Mouse (Mus musculus) adrenal gland, adult 18-20 months (tissue): ENCODE results near the gene Ppp2r2d. TPM values are rescaled to one million over a fixed set of nuclear protein-coding genes. Genes with fewer than 3 reads are reported as not detected.
A peak's percentile ranks its signal among the peaks of the same experiment; 100 is the strongest.

Experiments
- DNase-seq, 2 experiments: peaks; one replicate each; pipeline ENCODE4 v3.0.0; 2021 to 2022; ENCODE audit warnings: low spot score in 2 of 2
- long read RNA-seq, 2 experiments: library from polyadenylated mRNA; stranded (forward); transcript quantifications; one replicate each; pipeline ENCODE4 v2.0.0; 2021
- total RNA-seq, 2 experiments: library from RNA; stranded (reverse); gene quantifications; 1 replicate in 1 of 2; 2 replicates in 1 of 2; pipeline ENCODE4 v1.2.3; 2021

Gene Ppp2r2d
- total RNA-seq, result 10 to 100 TPM; 75.1 to 76.9 TPM
- long read RNA-seq, experiment 1, transcript Ppp2r2d-207 (8 exons, 1,938 nt), result minor isoform, 5 of 48 reads
- long read RNA-seq, experiment 1, transcript Ppp2r2d-201 (9 exons, 2,081 nt), result major isoform, 32 of 48 reads
- long read RNA-seq, experiment 1, partial matches to known transcripts, result 3 of 48 reads
- long read RNA-seq, experiment 1, other reads (novel, unspliced or antisense), result 8 of 48 reads
- long read RNA-seq, experiment 2, transcript Ppp2r2d-201 (9 exons, 2,081 nt), result major isoform, 64 of 116 reads
- long read RNA-seq, experiment 2, transcript Ppp2r2d-207 (8 exons, 1,938 nt), result minor isoform, 12 of 116 reads
- long read RNA-seq, experiment 2, partial matches to known transcripts, result 17 of 116 reads
- long read RNA-seq, experiment 2, other reads (novel, unspliced or antisense), result 23 of 116 reads

DNA sequence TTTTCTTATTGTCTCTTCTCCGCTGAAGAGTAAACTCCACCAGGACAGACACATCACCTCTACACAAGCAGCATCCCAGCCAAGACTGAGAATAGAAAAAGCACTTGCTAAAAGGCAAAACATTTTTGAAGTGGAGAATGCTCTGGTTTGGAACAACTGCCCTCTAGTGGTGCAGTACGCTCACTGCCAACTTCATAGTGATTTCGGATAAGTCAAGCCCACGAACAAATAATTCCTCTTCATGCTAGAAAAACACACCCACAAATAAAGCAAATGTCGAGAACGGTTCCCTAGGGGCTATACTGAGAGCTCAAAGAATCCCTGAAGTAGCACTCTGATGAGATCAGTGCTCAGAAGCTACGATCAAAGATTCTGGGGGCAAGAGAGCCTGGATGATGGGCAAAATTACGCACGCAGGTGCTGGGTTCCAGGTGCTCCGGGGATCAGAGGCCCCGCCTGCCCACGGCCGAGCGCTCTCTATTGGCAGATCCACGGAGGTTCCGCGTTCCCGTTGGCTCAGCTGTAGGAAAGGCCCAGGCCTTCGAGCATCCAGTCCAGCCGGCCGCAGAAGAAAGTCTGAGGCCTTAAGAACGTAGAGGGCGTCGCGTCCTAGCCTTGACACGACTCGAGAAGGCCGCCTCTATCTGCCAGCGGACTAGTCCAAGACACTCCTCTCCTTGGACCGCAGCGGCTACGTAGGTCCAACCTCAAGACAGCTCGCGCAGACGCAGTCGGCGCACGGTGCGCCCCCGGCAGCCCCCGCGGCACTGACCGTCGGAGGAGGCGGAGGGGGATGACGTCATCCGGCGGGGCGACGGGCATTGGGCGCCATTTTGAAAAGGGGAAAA is at the start of gene Ppp2r2d, which contains the start of gene Mapk1ip1:
Gene Ppp2r2d (plus strand): TSS at position 536 of the 848 bp plus-strand sequence.
Gene Mapk1ip1 (minus strand): TSS at position 730 of the 848 bp plus-strand sequence.
- DNase-seq, result peak; percentile 96 to 98

DNA sequence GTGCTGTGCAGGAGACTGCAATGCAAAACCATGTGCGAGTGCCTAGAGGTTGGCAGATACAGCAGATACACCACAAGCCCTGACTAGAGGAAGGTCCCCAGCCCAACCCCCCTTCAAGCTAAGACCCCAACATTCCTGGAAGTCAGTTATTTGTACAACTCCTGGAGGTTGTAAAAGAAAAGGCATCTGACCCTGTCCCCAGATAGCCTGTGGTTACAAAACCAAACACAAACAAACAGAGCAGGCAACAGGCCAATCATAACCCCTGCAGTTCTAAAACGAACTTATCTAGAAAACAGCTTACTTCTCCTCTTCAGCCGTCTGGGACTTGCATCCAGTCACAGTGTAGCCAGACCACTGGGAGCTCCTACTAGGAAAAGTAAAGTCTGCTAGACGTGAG is 42.5 kb upstream of the Ppp2r2d start:
- no peak for DNase-seq

DNA sequence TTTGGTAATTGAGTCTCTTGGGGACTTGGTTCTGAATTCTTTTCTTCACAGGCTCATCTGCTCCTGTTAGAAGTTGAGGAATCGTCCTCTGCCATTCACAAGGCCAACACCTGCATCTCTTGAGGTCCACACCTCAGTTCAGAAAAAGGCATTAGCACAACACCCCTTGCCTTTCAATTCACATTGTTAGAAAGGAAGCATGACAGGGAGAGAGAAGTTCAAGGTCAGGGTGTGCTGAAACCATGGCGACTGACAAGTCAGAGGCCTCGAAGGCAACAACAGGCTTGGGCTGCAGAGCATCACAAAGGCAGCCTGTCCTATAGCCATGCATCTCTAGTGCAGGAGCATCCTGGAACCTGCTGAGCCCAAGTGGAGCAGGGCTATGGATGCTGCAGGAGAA is 38.7 kb upstream of the Ppp2r2d start:
- no peak for DNase-seq

DNA sequence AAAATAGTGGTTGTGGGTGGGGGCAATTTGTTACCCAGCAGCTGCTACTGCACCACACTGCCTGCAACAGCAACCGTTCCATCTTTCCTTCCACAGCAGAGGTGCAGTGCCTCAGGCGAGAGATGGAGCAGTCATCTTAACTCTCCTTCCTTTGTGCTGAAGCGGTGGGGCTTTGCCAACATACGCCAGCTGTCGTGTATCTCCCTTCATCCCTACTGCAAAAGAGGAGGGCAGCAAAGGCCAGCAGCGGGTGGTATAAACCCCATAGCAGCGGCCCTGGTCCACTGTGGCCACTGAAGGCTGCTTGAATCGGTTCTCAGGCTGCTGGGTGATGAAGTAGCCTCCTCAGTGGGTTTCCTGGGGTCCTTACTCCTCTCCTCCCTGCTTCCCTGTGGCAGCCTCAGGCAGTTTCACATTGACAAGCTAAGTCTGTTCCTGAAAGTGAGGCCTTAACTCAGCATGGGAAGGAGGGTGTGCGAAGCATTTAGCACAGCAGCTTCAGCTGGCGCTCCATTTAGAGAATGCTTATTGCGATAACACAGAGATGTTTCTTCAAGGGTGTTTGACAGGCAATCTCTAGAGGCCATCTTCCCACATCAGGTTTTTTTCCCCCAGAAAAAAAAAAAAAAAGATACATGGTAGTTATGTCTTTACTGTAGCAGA is 32.5 kb upstream of the Ppp2r2d start:
- DNase-seq, result no peak

DNA sequence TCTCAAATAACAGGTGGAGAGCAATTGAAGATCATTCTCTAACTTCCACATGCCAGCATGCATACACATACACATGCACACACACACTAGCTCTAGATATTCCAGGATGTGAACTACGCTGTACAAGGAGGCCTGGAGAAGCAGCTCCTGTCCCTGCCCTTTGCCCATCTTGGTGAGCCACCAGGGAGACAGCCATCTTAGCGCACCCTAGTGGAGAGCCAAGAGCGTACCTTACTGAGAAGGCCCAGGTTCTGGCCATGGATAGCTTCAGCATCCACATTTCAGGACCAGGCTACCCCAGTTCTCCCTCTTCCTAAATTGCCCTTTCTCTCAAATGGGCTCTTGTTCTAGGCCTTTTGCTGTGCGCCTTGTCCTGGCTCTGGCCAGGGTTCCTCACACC is 27.6 kb upstream of the Ppp2r2d start:
- DNase-seq, result no peak

DNA sequence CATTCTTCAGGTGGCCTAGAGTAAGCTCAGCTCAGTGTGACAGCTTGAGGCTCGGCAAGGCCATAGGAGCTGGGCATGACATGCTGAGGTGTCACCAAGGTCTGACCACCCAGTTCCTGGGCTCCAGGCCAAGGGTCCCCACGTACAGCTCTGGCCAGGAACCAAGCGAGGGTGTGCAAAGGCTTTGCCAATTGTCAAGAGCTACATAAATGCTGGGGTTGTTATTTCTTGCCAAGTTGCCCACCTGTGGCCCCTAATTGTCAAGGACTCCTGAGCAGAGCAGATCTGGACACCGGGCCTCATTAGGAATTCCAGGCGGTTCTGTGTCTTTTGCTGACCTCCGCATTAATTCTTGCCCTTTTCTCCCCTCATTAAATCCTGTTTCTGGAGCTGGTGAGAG is 21.5 kb upstream of the Ppp2r2d start:
- DNase-seq, result no peak

DNA sequence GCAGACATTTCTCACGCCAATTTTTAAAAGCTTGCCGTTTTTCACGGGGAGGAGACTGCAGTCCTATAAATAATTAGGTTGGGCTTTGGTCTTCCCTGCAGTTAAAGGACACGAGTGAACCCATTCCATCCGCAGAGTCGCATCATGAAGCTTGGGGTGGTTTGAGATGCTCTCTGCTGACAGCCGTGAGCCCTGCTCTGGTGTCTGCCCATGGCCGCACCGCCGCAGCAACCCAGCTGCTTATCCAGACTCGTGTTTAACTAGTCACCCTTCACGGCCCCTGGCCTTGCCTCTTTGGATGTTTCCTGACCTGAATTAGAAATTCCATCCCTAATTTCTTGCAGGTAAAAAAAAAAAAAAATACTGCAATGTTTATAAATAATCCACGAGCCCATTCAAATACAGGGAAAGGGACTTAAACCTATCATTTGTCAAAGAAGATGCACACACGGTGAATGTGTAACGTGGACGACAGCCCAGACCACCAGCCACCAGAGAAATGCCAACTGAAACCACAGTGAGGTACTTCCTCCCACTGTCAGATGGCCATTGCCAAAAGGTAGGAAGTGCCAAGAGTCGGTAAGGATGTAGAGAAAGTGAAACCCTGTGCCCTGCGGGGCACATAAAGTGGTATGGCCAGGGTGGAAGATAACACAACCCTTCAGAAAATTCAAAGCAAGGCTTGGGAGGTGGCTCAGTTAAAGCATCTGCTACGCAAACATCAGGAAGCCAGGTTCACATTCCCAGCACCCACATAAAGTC is 20.7 kb upstream of the Ppp2r2d start:
- no peak for DNase-seq

DNA sequence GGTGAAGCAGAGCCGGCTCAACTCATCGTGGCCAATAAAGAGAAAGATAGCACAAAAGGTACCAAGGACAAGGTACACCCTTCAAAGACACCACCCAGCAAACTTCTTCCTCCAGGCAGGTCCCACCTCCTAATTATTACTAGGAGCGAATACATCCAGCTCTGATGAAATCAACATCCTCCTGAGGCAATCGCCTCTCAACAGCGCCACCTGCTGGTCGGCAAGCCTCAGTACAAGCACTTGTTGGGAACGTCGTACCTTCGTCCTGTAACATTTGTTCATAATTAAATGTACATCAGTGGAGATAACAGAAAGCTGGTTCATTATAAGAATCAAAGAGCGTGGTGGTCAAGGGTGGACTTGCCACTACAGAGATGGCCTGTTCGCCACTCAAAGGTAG is 18.1 kb upstream of the Ppp2r2d start:
- DNase-seq, result peak; percentile 62 to 74

DNA sequence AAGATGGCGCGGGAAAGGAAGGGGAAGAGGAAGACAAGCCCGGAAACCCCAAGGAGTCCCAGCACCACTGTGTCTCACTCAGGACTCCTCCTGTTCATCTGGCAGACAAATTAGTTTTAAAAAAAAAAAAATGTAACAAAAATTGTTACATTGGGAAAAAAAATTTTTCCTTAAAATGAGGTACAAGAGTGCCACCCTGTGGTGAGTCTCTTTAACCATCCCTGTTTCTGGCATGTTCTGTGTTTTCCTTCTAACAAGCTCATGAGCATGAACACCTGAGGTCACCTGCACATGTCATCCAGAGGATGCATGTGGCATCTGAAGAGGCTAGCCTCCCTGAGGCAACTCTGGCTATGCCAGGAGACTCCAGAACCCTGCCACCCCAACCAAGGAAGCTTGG is 10.9 kb upstream of the Ppp2r2d start:
- no peak for DNase-seq

DNA sequence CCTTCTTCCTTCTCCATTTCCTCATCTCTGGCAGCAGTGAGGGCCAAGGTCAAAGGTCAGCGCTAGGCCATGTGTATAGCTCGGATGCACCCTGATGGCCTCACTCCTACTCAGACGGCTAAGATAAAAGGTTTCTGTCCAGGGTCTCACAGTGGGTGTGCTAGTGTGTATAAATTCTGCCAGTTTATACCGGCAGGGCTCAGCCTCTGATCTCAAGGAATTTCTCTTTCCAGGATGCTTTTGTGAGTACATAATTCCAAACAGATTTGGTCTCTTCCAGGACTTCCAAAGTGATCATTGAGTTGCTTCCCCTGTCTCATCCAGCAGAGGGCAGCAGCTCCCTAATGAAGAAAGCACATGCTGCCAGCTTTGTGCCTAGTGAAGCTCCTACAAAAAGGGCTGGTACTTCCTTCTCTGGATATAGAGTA is 5.3 kb upstream of the Ppp2r2d start:
- peak; percentile 75 to 84 for DNase-seq

DNA sequence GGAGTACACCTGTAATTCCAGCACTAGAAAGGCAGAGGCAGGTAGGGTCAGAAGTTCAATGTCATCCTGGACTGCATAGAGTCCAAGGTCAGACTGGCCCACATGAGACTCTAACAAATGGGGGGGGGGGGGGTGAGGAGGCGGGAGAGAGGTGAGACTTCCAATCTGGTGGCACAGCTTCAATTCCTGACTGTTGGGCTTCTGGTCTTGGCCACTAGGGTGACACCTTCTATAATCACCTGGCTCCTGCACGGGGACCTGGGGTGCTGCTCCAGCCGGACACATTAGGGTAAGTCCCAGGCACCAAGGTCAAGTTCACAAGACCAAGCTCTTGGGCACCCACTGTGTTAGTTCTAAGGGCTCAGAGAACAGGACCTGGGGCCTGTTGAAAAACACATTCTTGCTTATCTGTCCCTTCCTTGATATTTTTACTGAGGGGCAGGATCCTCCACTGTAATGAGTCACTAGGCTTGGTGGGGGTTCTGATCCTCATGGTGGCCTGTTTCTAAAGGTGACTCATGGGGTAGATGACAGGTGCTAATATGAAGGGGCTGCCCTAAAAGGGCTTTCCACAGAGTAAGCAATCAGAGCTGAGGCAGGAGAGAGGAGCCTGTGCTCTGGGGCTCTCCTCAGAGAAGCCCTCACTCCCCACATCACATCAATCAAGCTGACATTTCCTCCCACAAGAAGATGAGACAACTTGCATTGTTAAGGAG is 4.3 kb upstream of the Ppp2r2d start:
- no peak for DNase-seq

DNA sequence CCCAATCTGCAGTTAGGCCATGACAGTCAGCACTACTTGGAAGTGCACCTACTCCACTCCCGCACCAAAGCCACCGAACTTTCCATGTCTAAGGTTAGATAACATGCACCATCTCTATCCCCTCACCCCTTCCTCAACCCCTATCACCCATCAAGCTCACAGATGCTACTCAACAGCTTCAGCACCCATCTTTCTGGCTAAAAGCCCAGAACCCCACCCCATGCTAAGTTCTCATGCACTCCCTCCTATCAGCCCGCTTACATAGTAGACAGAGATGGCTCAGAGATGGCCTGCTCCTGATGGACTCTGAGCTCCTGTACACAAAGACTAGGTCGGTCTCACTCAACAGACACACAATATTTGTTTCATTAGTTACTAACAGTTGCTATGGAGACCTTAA is 2.5 kb upstream of the Ppp2r2d start:
- DNase-seq, result no peak

DNA sequence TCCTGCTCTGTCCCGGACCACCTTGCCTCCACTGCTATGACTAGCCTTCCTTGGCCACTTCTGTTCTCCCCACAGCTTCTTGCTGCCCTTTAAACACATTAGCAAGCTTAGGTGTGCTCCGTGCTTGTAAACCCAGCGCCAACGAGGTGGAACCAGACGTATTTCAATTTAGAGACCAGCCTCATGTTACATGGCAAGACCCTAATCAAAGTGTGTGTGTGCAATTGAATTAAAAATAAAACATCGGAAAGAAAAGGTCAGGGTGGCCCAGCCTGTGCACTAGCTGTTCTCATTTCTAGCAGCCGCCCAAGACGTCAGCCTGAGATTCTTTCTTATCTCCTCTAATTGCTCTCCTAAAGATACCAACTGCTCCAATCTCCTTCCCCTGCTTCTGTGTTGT is 768 bp upstream of the Ppp2r2d start:
- no peak for DNase-seq

DNA sequence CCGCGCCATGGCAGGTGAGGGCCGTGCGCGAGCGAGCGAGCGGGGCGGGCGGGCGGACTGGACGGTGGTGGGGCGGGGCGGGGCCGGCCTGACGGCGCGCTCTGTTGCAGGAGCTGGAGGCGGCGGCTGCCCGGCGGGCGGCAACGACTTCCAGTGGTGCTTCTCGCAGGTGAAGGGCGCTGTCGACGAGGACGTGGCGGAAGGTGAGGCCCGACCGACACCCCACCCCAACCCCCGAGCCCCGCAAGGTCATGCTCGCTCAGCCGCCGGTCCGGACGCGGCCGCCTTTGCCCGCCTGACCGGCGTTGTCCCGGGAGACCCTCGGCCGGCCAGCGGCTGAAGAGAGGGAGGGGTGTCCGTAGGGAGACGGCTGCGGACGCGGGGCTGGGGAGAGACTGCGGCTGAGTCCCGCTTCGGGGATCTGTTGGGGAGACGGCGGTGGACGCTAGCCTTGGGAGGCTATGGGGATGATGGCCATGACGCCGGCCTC is 668 bp downstream of the Ppp2r2d start:
- no peak for DNase-seq

DNA sequence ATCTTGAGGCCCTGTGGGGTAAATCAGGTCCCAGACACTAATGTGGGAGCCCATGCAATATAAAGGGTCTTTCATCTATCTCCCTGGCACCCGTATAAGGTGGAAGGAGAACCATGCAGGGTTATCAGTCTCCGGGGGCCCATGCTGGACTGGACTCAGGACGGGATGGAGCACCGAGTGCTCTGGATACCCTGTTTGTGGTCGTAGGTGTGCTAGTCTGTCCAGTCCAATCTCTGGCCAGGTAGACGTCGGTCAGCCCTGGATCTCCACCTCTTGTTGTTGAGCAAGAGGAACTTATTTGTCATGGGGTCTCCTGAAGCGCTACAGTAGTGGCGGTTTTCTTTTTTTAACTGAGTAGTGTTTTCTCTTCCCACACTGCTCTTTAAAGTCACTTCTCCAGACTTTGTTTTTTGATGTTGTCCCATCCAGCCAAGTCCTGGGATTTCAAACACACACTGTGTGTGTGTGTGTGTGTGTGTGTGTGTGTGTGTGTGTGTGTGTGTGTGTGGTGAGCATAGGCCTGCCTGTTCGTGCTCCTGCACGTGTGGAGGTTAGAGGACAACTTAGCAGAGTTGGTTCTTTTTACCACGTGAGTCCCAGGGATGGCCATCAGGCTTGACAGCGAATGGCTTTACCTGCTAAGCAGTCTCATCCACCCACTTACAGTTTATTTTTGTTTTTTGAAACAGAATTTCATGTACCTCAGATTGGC is 1.6 kb downstream of the Ppp2r2d start:
- no peak for DNase-seq

DNA sequence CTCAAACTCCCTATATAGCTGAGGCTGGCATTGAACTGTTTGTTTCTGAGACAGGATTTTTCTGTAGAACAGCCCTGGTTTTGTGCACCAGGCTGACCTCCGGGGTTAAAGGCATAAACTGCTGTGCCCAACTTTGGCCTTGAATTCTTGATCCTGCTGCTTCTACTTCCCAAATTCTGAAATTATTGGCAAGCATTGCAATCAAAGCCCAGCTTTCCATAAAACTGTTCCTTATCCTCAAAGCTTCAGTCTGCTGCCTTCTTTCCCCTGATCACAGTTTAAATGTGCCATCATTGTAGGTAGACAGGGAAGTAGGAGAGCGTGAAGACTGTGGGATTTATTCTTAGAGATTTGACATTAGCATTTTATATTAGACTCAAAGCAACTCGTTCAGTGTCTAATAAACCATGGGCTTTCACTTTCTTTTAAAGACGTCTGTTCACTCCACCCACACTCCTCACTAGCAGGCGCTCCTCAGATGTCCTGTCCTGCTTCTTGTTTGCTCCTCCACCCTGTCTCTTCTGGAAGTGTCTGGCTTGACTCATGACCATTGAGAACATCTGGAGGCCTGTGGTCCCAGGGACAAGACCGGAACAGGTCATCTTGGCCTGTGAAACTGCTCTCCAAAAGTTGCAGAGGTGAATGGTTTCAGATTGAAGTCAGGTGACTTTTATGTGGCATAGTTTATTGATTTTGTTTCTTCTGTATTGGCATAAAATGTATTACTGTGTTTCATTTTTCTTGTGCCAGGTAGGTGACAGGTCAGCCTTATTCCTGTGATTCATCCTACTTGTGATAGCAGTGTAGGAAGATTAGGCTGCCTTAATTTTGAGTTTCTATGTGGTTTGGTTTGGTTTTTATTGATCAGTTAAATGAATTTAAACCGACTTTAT is 2.4 kb downstream of the Ppp2r2d start:
- no peak for DNase-seq

DNA sequence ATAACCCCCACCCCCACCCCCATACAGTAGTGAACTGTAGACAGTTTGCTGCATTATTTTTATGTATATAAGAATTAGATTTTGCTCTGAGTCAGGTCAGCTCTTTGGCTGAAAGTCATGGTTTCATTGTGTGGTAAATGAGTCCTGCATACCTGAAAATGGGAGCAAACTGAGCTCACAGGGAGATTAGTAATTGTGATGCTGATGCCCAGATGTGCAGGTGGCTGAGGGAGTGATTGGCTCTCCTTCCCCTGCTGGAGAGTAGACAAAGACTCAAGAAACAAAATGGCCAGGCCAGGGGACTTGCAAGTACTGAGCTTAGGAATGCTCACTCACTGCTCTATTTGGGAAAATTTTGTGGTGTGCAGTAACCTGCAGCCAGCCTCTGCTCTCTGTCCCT is 4.2 kb downstream of the Ppp2r2d start:
- DNase-seq, result no peak

DNA sequence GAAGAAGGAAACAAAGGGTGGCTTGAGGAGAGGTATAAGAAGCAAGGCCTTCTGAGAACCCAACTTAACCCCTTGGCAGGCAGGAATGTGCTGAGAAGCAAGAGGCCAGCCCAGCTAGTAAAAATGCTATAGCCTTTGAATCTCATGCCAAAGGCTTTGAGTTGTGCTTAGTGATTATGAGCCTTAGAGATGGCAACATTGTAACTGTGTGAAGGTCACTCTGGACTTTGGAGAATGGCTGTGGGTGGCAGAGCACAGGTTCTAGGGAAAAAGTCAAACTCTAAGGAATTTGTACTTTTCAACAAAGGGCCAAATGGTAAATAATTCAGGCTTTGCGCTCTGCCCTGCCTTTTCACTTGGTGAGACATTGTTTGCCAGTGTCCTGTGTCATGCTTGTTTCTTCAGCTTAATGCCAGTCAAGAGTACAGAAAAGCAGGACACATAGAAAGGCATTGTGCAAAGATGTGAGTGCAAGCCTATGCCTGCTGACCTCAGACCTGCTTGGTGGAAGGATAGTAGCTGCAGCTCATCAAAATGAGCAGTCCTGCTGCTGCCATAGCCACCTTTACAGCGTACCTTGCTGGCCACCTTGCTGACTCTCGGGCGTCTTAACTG is 7.6 kb downstream of the Ppp2r2d start:
- DNase-seq, result no peak
